Mouse (Mus musculus) C2C12 (cell line): Measurements from ENCODE around the gene Ctrc. TPM values are rescaled to one million over a fixed set of nuclear protein-coding genes. Genes with fewer than 3 reads are reported as not detected.

Experiments used
- H3K27me3 ChIP-seq: one replicate; pipeline ENCODE4 v1.6.1; 2011; ENCODE audit not compliant: control insufficient read depth, insufficient read depth, insufficient read length
- H3K36me3 ChIP-seq: one replicate; pipeline ENCODE4 v1.6.1; 2011; ENCODE audit not compliant: control insufficient read depth, insufficient read depth
- H3K4me3 ChIP-seq: one replicate; pipeline ENCODE4 v1.5.1; 2011; ENCODE audit warnings: mild to moderate bottlenecking, control low read depth; ENCODE audit not compliant: poor library complexity, insufficient read depth, severe bottlenecking
- H3K79me2 ChIP-seq: one replicate; pipeline ENCODE4 v1.6.1; 2011; ENCODE audit not compliant: control insufficient read depth, insufficient read depth
- H3K79me3 ChIP-seq: one replicate; pipeline ENCODE4 v1.6.1; 2011; ENCODE audit warnings: low read depth, control low read depth
- H3ac ChIP-seq: one replicate; pipeline ENCODE3; 2011; ENCODE audit warnings: low read depth; ENCODE audit not compliant: control insufficient read depth, insufficient read length
- CEBPB ChIP-seq: IDR thresholded peaks from one replicate; pipeline ENCODE4 v1.6.1; 2011; ENCODE audit warnings: low read depth, mild to moderate bottlenecking, control low read depth, moderate library complexity
- CTCF ChIP-seq: IDR thresholded peaks from one replicate; pipeline ENCODE4 v1.5.1; 2011; ENCODE audit not compliant: control insufficient read depth, insufficient read depth, insufficient read length
- FOSL1 ChIP-seq: IDR thresholded peaks from one replicate; pipeline ENCODE4 v1.8.0; 2011; ENCODE audit warnings: mild to moderate bottlenecking, low read length; ENCODE audit not compliant: poor library complexity, insufficient read depth, severe bottlenecking
- MAX ChIP-seq: IDR thresholded peaks from one replicate; pipeline ENCODE4 v1.6.1; 2011; ENCODE audit warnings: mild to moderate bottlenecking, control low read depth
- MYOD1 ChIP-seq: IDR thresholded peaks from one replicate; pipeline ENCODE4 v1.6.1; 2011; ENCODE audit warnings: low read depth; ENCODE audit not compliant: control insufficient read depth, insufficient read length
- MYOG ChIP-seq: IDR thresholded peaks from one replicate; pipeline ENCODE4 v1.6.1; 2011; ENCODE audit not compliant: control insufficient read depth, insufficient read length; ENCODE audit errors: extremely low read depth
- USF1 ChIP-seq: IDR thresholded peaks from one replicate; pipeline ENCODE4 v1.6.1; 2011; ENCODE audit warnings: low read depth, mild to moderate bottlenecking, control low read depth, moderate library complexity
- polyA plus RNA-seq: library from polyadenylated mRNA; unstranded; fragments of >200 nt; fragmentation: generic; extraction: Trizol; gene quantifications from one replicate; pipeline ENCODE4 v1.2.1, GENCODE M21; 2012; ENCODE audit warnings: missing spikeins

Gene Ctrc
- polyA plus RNA-seq, 1 experiment = not detected

DNA sequence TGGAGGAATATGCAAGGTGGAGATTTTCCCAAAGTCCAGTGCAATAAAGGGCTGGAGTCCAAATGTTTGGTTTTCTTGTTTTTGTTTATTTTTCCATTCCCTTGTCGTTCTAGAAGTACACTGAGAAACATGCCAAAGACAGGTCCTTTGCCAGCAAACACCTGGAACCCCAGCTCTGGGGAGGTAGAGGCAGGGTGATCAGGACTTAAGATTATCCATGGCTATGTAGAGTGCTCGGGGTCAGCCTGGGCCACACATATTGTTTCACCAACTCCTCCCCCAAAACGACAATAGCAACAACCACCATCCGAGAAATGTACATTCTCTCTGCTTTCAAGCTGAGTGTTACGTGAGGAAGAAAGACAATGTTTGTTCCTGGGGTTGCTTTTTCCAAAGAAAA is 20.1 kb downstream of the Ctrc start, which contains the start of gene Cela2a:
Gene Cela2a (minus strand): TSS at position 101 of the 400 bp plus-strand sequence.
- H3K36me3 ChIP-seq = no peaks in the 10 kb centered on the region
- no peaks in the 10 kb centered on the region for H3K79me2 ChIP-seq
- TF ChIP-seq FOSL1 = no peak
- no peak for TF ChIP-seq CTCF
- TF ChIP-seq MYOD1 = no peak
- TF ChIP-seq MAX = no peak
- no peak for TF ChIP-seq MYOG
- TF ChIP-seq CEBPB = no peak
- no peak for TF ChIP-seq USF1
- no peak within 1 kb of the TSS for H3ac ChIP-seq
- no peaks in the 10 kb centered on the region for H3K79me3 ChIP-seq
- H3K4me3 ChIP-seq = no peak within 1 kb of the TSS
- H3K27me3 ChIP-seq = no peaks in the 10 kb centered on the region

- Histone ChIP-seq H3K79me3 (no peaks in the 10 kb centered on the region), H3K79me2 (no peaks in the 10 kb centered on the region), H3K36me3 (no peaks in the 10 kb centered on the region), H3K4me3 (no peak overlapping the region), H3K27me3 (no peaks in the 10 kb centered on the region), H3ac (no peak overlapping the region)
- TF ChIP-seq CEBPB = no peak
- TF ChIP-seq CTCF = no peak
- no peak for TF ChIP-seq MYOG
- no peak for TF ChIP-seq MAX
- TF ChIP-seq MYOD1 = no peak
- no peak for TF ChIP-seq FOSL1
- TF ChIP-seq USF1 = no peak
Observed at GRCm38 (mm10) chr4:141822979-141823378, 23.2 kb downstream of the Ctrc start.

- no peaks in the 10 kb centered on the region for H3K79me3 ChIP-seq
- H3K27me3 ChIP-seq = no peaks in the 10 kb centered on the region
- no peak overlapping the region for H3ac ChIP-seq
- no peaks in the 10 kb centered on the region for H3K79me2 ChIP-seq
- no peak overlapping the region for H3K4me3 ChIP-seq
- H3K36me3 ChIP-seq = no peaks in the 10 kb centered on the region
- no peak for TF ChIP-seq MAX
- TF ChIP-seq CEBPB = no peak
- TF ChIP-seq USF1 = no peak
- TF ChIP-seq CTCF = no peak
- TF ChIP-seq MYOD1 = no peak
- TF ChIP-seq FOSL1 = no peak
- no peak for TF ChIP-seq MYOG
Observed at GRCm38 (mm10) chr4:141822089-141822488, 24.1 kb downstream of the Ctrc start.

DNA sequence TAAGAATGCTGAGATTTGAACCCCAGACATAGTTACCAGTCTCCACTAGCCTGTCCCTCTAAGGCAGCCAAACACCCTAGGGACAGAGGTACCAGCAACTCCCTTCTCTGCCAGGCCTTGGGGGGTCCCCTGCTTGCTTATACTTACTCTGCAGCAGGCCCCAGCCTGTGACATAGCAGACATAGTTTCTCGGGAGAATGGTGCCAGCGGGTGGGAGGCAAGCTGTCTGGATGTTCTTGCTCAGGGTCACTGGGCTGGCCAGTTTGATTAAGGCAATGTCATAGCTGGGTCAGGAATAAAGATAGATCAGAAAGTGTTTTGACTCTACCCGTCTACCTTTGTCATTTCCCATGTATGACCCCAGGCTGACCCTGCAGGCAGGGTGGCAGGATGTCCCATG is 25.0 kb downstream of the Ctrc start:
- no peak for TF ChIP-seq MAX
- no peak for TF ChIP-seq CTCF
- no peak for TF ChIP-seq USF1
- no peak for TF ChIP-seq CEBPB
- TF ChIP-seq FOSL1 = no peak
- TF ChIP-seq MYOG = no peak
- TF ChIP-seq MYOD1 = no peak
- Histone ChIP-seq H3K79me2 (no peaks in the 10 kb centered on the region), H3K36me3 (no peaks in the 10 kb centered on the region), H3K27me3 (no peaks in the 10 kb centered on the region), H3K4me3 (no peak overlapping the region), H3K79me3 (no peaks in the 10 kb centered on the region), H3ac (no peak overlapping the region)

GRCm38 (mm10) chr4:141819316-141819715 is 26.8 kb downstream of the Ctrc start:
- H3K4me3 ChIP-seq = no peak overlapping the region
- H3K27me3 ChIP-seq = no peaks in the 10 kb centered on the region

DNA sequence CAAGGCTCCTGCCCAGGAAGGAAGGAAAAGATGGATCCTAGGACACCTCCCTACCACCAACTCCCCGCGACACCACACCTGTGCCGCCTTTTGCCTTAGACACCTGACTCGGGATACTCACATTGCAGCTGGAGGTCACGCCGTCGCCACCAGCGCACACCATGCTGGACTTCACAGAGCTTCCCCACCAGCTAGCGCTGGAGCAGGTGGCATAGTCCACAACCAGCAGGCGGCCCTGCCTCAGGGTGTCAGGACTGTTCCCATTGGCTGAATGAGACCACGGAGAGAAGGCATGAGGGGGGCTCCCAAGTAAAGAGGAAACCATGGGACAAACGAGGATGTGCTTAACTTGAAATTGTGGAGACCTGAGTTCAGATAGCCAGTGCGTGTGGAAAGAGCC is 27.3 kb downstream of the Ctrc start:
- TF ChIP-seq USF1 (no peak), MAX (no peak)
- no peaks in the 10 kb centered on the region for H3K27me3 ChIP-seq
- H3K79me2 ChIP-seq = no peaks in the 10 kb centered on the region
- H3K36me3 ChIP-seq = no peaks in the 10 kb centered on the region
- no peak overlapping the region for H3K4me3 ChIP-seq
- H3ac ChIP-seq = no peak overlapping the region
- H3K79me3 ChIP-seq = no peaks in the 10 kb centered on the region

More at GRCm38 (mm10) chr4:141819316-141819715, 26.8 kb downstream of the Ctrc start:
- TF ChIP-seq USF1 (no peak), FOSL1 (no peak), MAX (no peak), MYOD1 (no peak), MYOG (no peak), CTCF (no peak), CEBPB (no peak)
- H3K79me3 ChIP-seq = no peaks in the 10 kb centered on the region
- no peaks in the 10 kb centered on the region for H3K79me2 ChIP-seq
- H3ac ChIP-seq = no peak overlapping the region
- no peaks in the 10 kb centered on the region for H3K36me3 ChIP-seq
